Mouse (Mus musculus) midbrain, postnatal 0 days (tissue): ENCODE measurements around the gene Tmem45b. TPM values are rescaled to one million over a fixed set of nuclear protein-coding genes. Genes with fewer than 3 reads are reported as not detected.

Source experiments
- ATAC-seq: fragments of 200-750 bp; cut with Nextera tagmentation; 2 replicates; pipeline ENCODE4 v1.8.0; 2017; ENCODE audit warnings: moderate number of reproducible peaks, mild to moderate bottlenecking, moderate TSS enrichment, moderate library complexity; ENCODE audit not compliant: low FRiP score
- DNase-seq: peaks from one replicate; pipeline ENCODE4 v3.0.0-alpha.2; 2015; ENCODE audit warnings: low spot score
- H3K27ac ChIP-seq: fragments of 300-500 bp; sonication (generic); 2 replicates; pipeline ENCODE4 v1.5.1; 2014; ENCODE audit warnings: low read depth, mild to moderate bottlenecking, low read length, mixed read lengths
- H3K27me3 ChIP-seq: fragments of 300-500 bp; sonication (generic); 2 replicates; pipeline ENCODE4 v1.6.1; 2014; ENCODE audit warnings: low read length, control low read depth, mixed read lengths; ENCODE audit not compliant: insufficient read depth
- H3K36me3 ChIP-seq: fragments of 300-500 bp; sonication (generic); 2 replicates; pipeline ENCODE4 v1.6.1; 2014; ENCODE audit warnings: low read length, control low read depth, mixed read lengths; ENCODE audit not compliant: insufficient read depth
- H3K4me1 ChIP-seq: fragments of 300-500 bp; sonication (generic); 2 replicates; pipeline ENCODE4 v1.6.1; 2014; ENCODE audit warnings: mild to moderate bottlenecking, control low read depth, antibody characterized with exemption, low read length, mixed read lengths; ENCODE audit not compliant: insufficient read depth
- H3K4me2 ChIP-seq: fragments of 300-500 bp; sonication (generic); 2 replicates; pipeline ENCODE4 v1.6.1; 2014; ENCODE audit warnings: low read depth, mild to moderate bottlenecking, low read length, mixed read lengths; ENCODE audit not compliant: poor library complexity, severe bottlenecking
- H3K4me3 ChIP-seq: fragments of 300-500 bp; sonication (generic); 2 replicates; pipeline ENCODE4 v1.5.1; 2014; ENCODE audit warnings: low read depth, mild to moderate bottlenecking, low read length, moderate library complexity
- H3K9ac ChIP-seq: fragments of 300-500 bp; sonication (generic); replicated peaks from 2 replicates; pipeline ENCODE4 v1.6.1; 2014; ENCODE audit warnings: mild to moderate bottlenecking, low read length, moderate library complexity, mixed read lengths; ENCODE audit not compliant: poor library complexity, severe bottlenecking
- H3K9me3 ChIP-seq: fragments of 300-500 bp; sonication (generic); 2 replicates; pipeline ENCODE4 v1.6.1; 2016; ENCODE audit warnings: low read length, control low read depth
- CTCF ChIP-seq: IDR thresholded peaks from 2 replicates; pipeline ENCODE4 v1.5.1; 2016; ENCODE audit warnings: antibody characterized with exemption, mild to moderate bottlenecking
- WGBS: fragments of 180-500 bp; shearing (Covaris S2); extraction: QIAGEN DNeasy Blood & Tissue Kit; methylation state at CpG from one replicate; pipeline ENCODE4 v1.1.7; 2014; 5-methylcytosine and 5-hydroxymethylcytosine counted together
- polyA plus RNA-seq: library from polyadenylated mRNA; unstranded; fragments of >200 nt; fragmentation: Nextera tagmentation; extraction: Ambion mirVana; gene quantifications from 2 replicates; pipeline ENCODE4 v1.2.1, GENCODE M21; 2015
- total RNA-seq: library from RNA; depleted of rRNA; stranded (reverse); fragments of >200 nt; gene quantifications from 2 replicates; pipeline ENCODE4 v1.2.3, GENCODE M21; 2014; rRNA removed

The Tmem45b gene
- total and polyA plus RNA-seq, 2 experiments from 2014 or later, result 0.43 TPM; not detected in 1

DNA sequence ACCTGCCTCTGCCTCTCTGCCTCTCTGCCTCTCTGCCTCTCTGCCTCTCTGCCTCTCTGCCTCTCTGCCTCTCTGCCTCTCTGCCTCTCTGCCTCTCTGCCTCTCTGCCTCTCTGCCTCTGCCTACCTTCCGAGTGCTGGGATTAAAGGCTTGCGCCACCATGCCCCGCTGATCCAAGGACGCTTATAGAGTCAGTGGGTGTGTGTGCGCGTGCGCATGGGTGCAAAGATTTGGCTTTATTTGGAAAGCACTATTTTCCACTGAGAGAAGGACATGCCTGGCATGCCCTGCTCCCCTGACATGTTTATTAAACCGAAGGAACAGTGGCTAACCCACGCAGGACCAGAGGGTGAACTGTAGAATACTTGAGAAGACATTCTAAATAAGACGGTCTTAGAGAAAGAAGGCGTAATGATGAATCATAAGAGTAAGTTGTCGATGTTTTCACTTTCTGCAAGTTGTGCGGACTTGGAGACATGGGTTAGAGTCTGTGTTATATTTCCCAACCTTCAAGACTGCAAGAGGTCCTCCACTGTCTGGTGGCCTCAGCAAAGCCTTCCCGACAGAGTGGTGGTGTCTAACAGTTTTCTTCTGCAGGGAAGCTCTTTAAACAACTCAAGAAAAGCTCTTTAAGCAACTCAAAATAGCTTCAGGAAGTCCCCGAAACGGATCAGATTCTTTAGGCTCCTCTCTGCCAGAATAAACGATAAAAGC, 79.3 kb downstream of the Tmem45b start:
- Histone ChIP-seq H3K4me2 (peak overlapping the region; percentile 48; the same call in 1 of the 2 replicates), H3K9ac (no peak overlapping the region), H3K9me3 (no peaks in the 10 kb centered on the region), H3K27me3 (no peaks in the 10 kb centered on the region), H3K27ac (no peak overlapping the region), H3K4me3 (no peak overlapping the region; the same call in 1 of the 2 replicates), H3K36me3 (peaks cover 3% of the 10 kb centered on the region; the same call in 1 of the 2 replicates), H3K4me1 (peaks cover 10% of the 10 kb centered on the region; the same call in 1 of the 2 replicates)
- ATAC-seq, result no peak
- no peak for TF ChIP-seq CTCF
- no peak for DNase-seq
- 82% methylated on average over 17 of the region's 17 CpGs for WGBS

DNA sequence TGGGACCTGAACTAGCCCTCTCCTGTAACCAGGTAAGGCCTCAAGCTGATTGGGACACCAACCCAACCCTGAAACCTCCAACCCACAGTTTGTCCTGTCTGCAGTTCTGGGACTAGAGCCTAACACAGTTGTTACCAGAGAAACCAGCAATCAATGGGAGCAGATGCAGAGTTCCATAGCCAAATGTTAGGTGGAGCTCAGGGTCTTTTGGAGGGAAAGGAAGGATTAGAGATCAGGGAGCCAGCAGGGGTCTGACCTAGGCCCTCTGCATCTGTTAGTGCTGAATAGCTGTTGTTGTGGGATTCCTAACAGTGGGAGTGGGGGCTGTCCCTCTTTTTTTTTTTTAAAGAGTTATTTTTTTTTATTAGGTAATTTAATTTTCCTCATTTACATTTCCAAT, 87.6 kb downstream of the Tmem45b start:
- H3K9me3 ChIP-seq, result no peaks in the 10 kb centered on the region
- no peaks in the 10 kb centered on the region for H3K27me3 ChIP-seq
- H3K27ac ChIP-seq, result no peak overlapping the region
- H3K4me3 ChIP-seq, result no peak overlapping the region
- H3K9ac ChIP-seq, result no peak overlapping the region
- DNase-seq (no peak), ATAC-seq (no peak)
- TF ChIP-seq CTCF, result no peak
- no peaks in the 10 kb centered on the region for H3K4me1 ChIP-seq
- peaks cover 6% of the 10 kb centered on the region for H3K36me3 ChIP-seq
- no peak overlapping the region for H3K4me2 ChIP-seq

Other genes with a start within 250 kb of the Tmem45b start
- gene Prdm10, start 183.9 kb downstream of the Tmem45b start, total RNA-seq, result 14.8 and 17.3 TPM in 2 replicates
- 4.6 and 5.0 TPM in 2 replicates for gene Prdm10, start 183.9 kb downstream of the Tmem45b start, polyA plus RNA-seq
- 38.1 and 43.4 TPM in 2 replicates for gene Nfrkb, start 78.3 kb downstream of the Tmem45b start, total RNA-seq
- gene Nfrkb, start 78.3 kb downstream of the Tmem45b start, polyA plus RNA-seq, result 20.8 and 24.0 TPM in 2 replicates